Mouse (Mus musculus): ENCODE measurements around the gene Cdkal1.

Gene Cdkal1

GRCm38 (mm10) chr13:29184545-29184944, 670.9 kb downstream of the Cdkal1 start:
- no peak for DNase-seq (ENCODE audit: low spot score)

GRCm38 (mm10) chr13:29179861-29180260, 675.6 kb downstream of the Cdkal1 start:
- no peak for DNase-seq (ENCODE audit: low spot score)

DNA sequence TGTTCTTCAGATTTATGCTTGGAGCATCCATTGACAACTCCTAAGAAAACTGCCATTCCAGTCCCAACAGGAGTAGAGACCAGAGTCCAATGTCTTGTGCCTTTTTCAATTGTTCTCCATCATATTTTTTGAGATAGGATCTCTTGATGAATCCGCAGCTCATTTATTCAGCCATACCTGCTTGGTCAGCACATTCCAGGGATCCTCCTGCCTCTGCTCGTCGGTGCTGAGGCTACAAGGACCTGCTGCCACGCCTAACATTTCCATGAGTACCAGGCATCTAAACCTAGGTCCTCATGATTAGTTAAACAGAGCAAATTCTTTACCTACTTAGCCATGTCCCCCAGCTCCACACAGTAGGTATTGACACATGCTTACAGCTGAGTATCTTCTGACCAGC, 676.2 kb downstream of the Cdkal1 start:
- DNase-seq (ENCODE audit: low spot score): no peak

GRCm38 (mm10) chr13:29177889-29178486, 677.5 kb downstream of the Cdkal1 start:
- DNase-seq (ENCODE audit: low spot score): no peak

DNA sequence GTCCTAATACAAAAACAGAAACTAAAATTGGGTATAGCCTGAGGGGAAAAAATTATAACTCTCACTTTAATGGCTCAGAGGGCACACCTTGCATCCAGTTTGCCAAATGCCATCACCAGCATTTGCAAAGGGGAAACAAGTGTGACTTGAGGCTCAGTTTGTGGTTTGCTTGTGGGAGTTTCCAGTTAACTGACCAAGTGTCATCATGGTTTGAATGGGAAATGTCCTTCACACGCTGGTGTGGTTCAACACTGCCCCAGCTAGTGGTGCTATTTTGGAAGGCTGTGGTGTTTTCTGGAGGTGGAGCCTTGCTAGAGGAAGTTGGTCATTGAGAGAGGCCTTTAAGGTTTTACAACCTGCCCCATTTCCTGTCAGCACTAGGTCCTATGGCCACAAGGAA, 686.1 kb downstream of the Cdkal1 start:
- no peak for DNase-seq (ENCODE audit: low spot score)

DNA sequence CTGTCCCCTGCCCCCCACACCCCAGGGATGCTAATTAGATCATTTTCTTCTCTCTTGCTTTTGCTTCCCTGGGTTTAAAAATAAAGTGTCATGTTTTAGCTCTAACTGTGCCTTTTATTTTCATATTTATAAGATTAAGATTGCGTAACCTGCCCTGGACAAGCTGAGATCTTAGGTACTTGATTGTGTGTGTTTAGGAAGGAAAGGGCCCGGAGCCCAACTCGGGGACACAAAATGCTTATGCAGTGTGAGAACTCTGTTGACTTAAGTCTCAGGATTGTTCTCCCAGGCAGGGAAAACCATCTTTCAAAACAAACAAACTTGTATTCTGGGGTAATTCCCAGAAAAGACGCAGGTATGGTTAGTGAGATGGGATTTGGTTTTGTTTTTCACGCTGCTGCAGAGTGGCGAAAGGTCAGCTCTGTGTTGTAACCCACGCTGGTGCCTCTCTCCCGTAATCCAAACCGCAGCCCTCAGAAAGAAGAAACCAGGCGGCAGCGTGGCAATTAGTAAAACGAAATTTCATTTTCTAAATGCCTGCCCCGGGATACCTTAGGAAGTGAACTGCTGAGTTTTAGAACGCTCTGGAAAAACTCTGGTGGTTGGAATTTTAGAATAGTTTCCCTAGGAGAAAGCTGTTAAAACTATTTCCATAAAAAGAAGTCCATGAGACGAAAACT, 690.5 kb downstream of the Cdkal1 start:
- DNase-seq (ENCODE audit: low spot score): no peak

GRCm38 (mm10) chr13:29162867-29163514, 692.5 kb downstream of the Cdkal1 start:
- no peak for DNase-seq (ENCODE audit: low spot score)

DNA sequence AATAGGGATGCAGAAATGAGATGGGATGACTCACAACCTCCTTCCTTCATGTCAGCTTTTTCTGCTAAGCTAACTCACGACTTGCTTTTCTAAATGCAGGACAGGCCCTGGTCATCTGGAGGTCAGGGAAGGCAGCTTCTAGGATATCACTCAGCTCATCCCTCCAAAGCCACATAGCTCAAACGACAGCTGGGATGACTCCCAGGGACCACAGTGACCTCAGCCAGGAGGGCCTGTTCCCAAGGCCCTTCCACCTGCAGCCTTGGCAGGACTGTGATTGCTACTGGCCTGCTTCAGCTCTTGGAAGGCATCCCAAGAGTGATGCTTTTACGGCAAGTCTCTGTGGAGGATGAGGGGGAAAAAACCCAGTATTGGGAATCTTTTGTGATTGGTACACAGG, 693.0 kb downstream of the Cdkal1 start:
- no peak for DNase-seq (ENCODE audit: low spot score)

DNA sequence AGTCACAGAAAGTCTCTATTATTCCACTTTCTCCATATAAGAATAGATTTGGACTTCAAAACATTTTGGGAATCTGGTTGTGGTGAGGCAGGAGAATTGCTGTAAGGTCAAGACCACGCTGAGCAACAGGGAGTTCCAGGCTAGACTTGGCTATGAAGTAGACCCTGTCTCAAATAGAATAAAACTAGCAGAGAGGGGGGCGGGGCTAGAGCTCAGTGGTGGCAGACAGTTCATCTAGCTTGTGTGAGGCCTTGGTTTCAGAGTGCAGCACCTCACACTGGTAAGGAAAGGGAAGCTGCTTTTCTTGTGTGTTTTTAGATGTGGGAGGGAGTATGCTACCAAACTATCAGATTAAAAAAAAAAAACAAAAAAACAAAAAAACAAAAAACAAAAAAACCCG, 694.0 kb downstream of the Cdkal1 start:
- no peak for DNase-seq (ENCODE audit: low spot score)

- no peak for DNase-seq (ENCODE audit: low spot score)
Observed at GRCm38 (mm10) chr13:29156703-29157102, 698.8 kb downstream of the Cdkal1 start.

DNA sequence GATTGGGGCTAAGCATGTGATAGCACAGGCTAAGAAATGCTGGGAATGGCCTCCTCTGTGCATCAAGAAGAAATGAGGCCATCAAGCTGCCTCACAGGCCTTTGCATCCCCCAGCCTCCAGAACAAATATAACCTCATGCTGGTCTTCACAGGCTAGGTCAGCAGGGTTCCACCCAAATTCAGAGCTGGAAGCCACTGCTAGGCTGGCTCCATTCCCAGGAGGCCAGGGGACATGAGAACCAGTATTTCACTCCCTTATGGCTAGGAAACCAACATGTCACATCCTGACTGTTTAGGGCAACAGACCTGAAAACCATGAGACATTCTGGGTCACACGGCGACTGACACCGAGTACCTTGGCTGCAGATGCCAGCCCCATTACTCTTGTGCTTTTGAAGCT, 700.2 kb downstream of the Cdkal1 start:
- DNase-seq (ENCODE audit: low spot score): no peak

DNA sequence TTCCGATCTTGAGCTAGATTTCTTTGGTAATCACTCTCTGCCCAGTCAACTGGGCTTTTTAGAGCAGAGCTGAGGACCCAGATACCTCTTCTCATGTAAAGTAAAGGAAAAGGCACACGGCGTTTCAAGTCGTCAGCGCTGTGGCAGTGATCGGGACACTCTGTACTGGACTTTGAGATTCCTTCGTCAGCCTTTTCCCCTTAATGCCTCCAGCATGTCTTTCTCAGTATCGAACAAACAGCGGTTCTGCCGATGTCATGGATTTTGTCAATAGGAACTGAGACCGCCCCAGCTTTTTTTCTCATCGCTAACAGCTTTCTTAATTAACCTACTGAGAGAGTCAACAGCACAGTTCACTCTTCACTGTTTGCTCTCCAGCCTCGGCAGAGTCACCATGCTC, 705.4 kb downstream of the Cdkal1 start:
- no peak for DNase-seq (ENCODE audit: low spot score)

- DNase-seq (ENCODE audit: low spot score): no peak
Observed at GRCm38 (mm10) chr13:29149404-29149803, 706.1 kb downstream of the Cdkal1 start.

GRCm38 (mm10) chr13:29148616-29149015, 706.9 kb downstream of the Cdkal1 start:
- DNase-seq (ENCODE audit: low spot score): no peak

Data from T-cell, adult 2 months (primary cell).